Mouse (Mus musculus) ZHBTc4 (cell line): ENCODE measurements around the gene Cmss1.
"Not testable (repeated sequence)": the region's sequence is repeated elsewhere in the genome, so short reads cannot be mapped to it uniquely, and the experiment has no call there.

ENCODE experiments used
- DNase-seq: peaks from one replicate; pipeline ENCODE4 v3.0.0-alpha.2; 2011; ENCODE audit warnings: low read depth, low spot score

Cmss1 gene

GRCm38 (mm10) chr16:57391171-57391570, 215.5 kb downstream of the Cmss1 start:
- DNase-seq = not testable (repeated sequence)

GRCm38 (mm10) chr16:57389566-57390251, 217.0 kb downstream of the Cmss1 start:
- DNase-seq = no peak

- DNase-seq = no peak
These were observed 222.4 kb downstream of the Cmss1 start for GRCm38 (mm10) chr16:57384274-57384673.

- DNase-seq = no peak
These were observed 223.2 kb downstream of the Cmss1 start for GRCm38 (mm10) chr16:57383266-57383971.

GRCm38 (mm10) chr16:57378631-57379330, 227.9 kb downstream of the Cmss1 start:
- DNase-seq = no peak

- no peak for DNase-seq
These were observed 231.3 kb downstream of the Cmss1 start for GRCm38 (mm10) chr16:57375248-57375837.

- no peak for DNase-seq
These were observed 234.5 kb downstream of the Cmss1 start for GRCm38 (mm10) chr16:57372156-57372555.

GRCm38 (mm10) chr16:57369846-57370496, 236.7 kb downstream of the Cmss1 start:
- no peak for DNase-seq

- DNase-seq = no peak
These were observed 239.5 kb downstream of the Cmss1 start for GRCm38 (mm10) chr16:57366941-57367694.

- no peak for DNase-seq
These were observed 240.5 kb downstream of the Cmss1 start for GRCm38 (mm10) chr16:57366141-57366540.

GRCm38 (mm10) chr16:57364498-57364897, 242.2 kb downstream of the Cmss1 start:
- DNase-seq = no peak

GRCm38 (mm10) chr16:57362679-57363401, 243.8 kb downstream of the Cmss1 start:
- DNase-seq = peak; percentile 72

- no peak for DNase-seq
These were observed 245.9 kb downstream of the Cmss1 start for GRCm38 (mm10) chr16:57360785-57361184.

GRCm38 (mm10) chr16:57359251-57359650, 247.4 kb downstream of the Cmss1 start:
- DNase-seq = no peak

- no peak for DNase-seq
These were observed 249.7 kb downstream of the Cmss1 start for GRCm38 (mm10) chr16:57357011-57357410.

- DNase-seq = no peak
These were observed 250.2 kb downstream of the Cmss1 start for GRCm38 (mm10) chr16:57356454-57356853.

- DNase-seq = no peak
These were observed 252.7 kb downstream of the Cmss1 start for GRCm38 (mm10) chr16:57353932-57354331.

GRCm38 (mm10) chr16:57353166-57353721, 253.4 kb downstream of the Cmss1 start:
- DNase-seq = no peak

GRCm38 (mm10) chr16:57352751-57353150, 253.9 kb downstream of the Cmss1 start, which contains the start of gene Filip1l:
Gene Filip1l, plus strand, starts transcription at chr16:57353093.
- DNase-seq = no peak

GRCm38 (mm10) chr16:57349689-57350088, 257.0 kb downstream of the Cmss1 start:
- no peak for DNase-seq
